Mouse (Mus musculus) embryonic facial prominence, embryonic 14.5 days (tissue): Measurements from ENCODE around the gene Etfbkmt. TPM values are rescaled to one million over a fixed set of nuclear protein-coding genes. Genes with fewer than 3 reads are reported as not detected.

Source experiments
- ATAC-seq: fragments of 200-750 bp; cut with Nextera tagmentation; 2 replicates; pipeline ENCODE4 v1.8.0; 2017; ENCODE audit warnings: low read depth, moderate number of reproducible peaks, moderate TSS enrichment
- DNase-seq: peaks from one replicate; pipeline ENCODE4 v3.0.0-alpha.2; 2015; ENCODE audit warnings: low spot score
- H3K27ac ChIP-seq: fragments of 300-500 bp; sonication (generic); replicated peaks from 2 replicates; pipeline ENCODE4 v1.5.1; 2014; ENCODE audit warnings: low read depth, mild to moderate bottlenecking, low read length, moderate library complexity
- H3K27me3 ChIP-seq: fragments of 300-500 bp; sonication (generic); replicated peaks from 2 replicates; pipeline ENCODE4 v1.6.1; 2014; ENCODE audit warnings: low read length; ENCODE audit not compliant: control insufficient read depth, insufficient read depth
- H3K36me3 ChIP-seq: fragments of 300-500 bp; sonication (generic); 2 replicates; pipeline ENCODE4 v1.6.1; 2014; ENCODE audit warnings: low read length, mixed read lengths; ENCODE audit not compliant: control insufficient read depth, insufficient read depth
- H3K4me1 ChIP-seq: fragments of 300-500 bp; sonication (generic); 2 replicates; pipeline ENCODE4 v1.6.1; 2014; ENCODE audit warnings: antibody characterized with exemption, low read length; ENCODE audit not compliant: control insufficient read depth, insufficient read depth
- H3K4me2 ChIP-seq: fragments of 300-500 bp; sonication (generic); 2 replicates; pipeline ENCODE4 v1.6.1; 2014; ENCODE audit warnings: low read depth, mild to moderate bottlenecking, low read length, moderate library complexity, mixed read lengths
- H3K4me3 ChIP-seq: fragments of 300-500 bp; sonication (generic); 2 replicates; pipeline ENCODE4 v1.5.1; 2014; ENCODE audit warnings: low read depth, mild to moderate bottlenecking, low read length
- H3K9ac ChIP-seq: fragments of 300-500 bp; sonication (generic); 2 replicates; pipeline ENCODE4 v1.6.1; 2014; ENCODE audit warnings: low read depth, mild to moderate bottlenecking, low read length, moderate library complexity, mixed read lengths
- H3K9me3 ChIP-seq: fragments of 300-500 bp; sonication (generic); 2 replicates; pipeline ENCODE4 v1.6.1; 2016; ENCODE audit warnings: low read length; ENCODE audit not compliant: control insufficient read depth
- polyA plus RNA-seq: library from polyadenylated mRNA; unstranded; fragments of >200 nt; fragmentation: Nextera tagmentation; extraction: Ambion mirVana; gene quantifications from 2 replicates; pipeline ENCODE4 v1.2.1, GENCODE M21; 2014

Gene Etfbkmt
- polyA plus RNA-seq, 1 experiment from 2014 or later, result 11.1 TPM

DNA sequence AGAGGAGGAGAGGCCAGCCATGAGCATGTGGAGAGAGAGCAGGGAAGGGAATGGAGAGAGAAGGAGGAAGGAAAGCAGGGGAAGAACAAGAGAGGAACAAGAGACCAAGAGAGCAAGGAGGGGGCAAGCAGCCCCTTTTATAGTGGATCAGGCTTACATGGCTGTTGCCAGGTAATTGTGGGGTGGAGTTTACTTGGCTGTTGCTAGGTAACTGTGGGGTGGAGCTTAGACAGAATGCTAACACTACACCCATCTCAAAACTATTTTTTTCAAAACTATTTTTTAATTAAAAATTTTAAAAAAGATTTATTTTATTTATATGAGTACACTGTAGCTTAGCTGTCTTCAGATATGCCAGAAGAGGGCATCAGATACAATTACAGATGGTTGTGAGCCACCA is 58.9 kb downstream of the Etfbkmt start:
- Histone ChIP-seq H3K9ac (no peak overlapping the region), H3K4me1 (no peaks in the 10 kb centered on the region), H3K36me3 (no peaks in the 10 kb centered on the region), H3K9me3 (no peaks in the 10 kb centered on the region), H3K27me3 (no peaks in the 10 kb centered on the region), H3K4me2 (no peak overlapping the region), H3K27ac (no peak overlapping the region), H3K4me3 (no peak overlapping the region)
- ATAC-seq (no peak), DNase-seq (no peak)

Other genes with a start within 250 kb of the Etfbkmt start
- 10.1 TPM in 2 replicates for gene Caprin2, start 243.6 kb upstream of the Etfbkmt start, polyA plus RNA-seq
- gene Sinhcaf, start 193.4 kb upstream of the Etfbkmt start, polyA plus RNA-seq, result 62.4 and 72.0 TPM in 2 replicates
- 4.8 and 5.7 TPM in 2 replicates for gene Dennd5b, start 38.2 kb upstream of the Etfbkmt start, polyA plus RNA-seq
- not detected in 2 replicates for gene Gm10203, start 9.7 kb upstream of the Etfbkmt start, polyA plus RNA-seq
- 27.1 and 30.5 TPM in 2 replicates for gene Amn1, start 48.9 kb downstream of the Etfbkmt start, polyA plus RNA-seq
- gene Resf1, start 169.6 kb downstream of the Etfbkmt start, polyA plus RNA-seq, result 38.4 and 41.2 TPM in 2 replicates